Comparison of ENCODE assay signal across 8 mouse cellular contexts in genomic region chr11:120259792-120260768, GRCm38 (mm10). TPM values are rescaled to one million over a fixed set of nuclear protein-coding genes. Genes with fewer than 3 reads are reported as not detected.
DNase-seq lines count a peak whose midpoint lies in the region; ATAC-seq lines count a peak whose summit lies in the region.

No protein-coding gene starts in this region.

- WGBS in heart, embryonic 10.5 days = 76% methylated on average over 25 of the region's 25 CpGs
- 71% methylated on average over 25 of the region's 25 CpGs for WGBS in heart, embryonic 11.5 days (ENCODE audit: insufficient replicate concordance)
- WGBS in hindbrain, embryonic 13.5 days = 52% methylated on average over 25 of the region's 25 CpGs
- WGBS in lung, embryonic 15.5 days = 54% methylated on average over 25 of the region's 25 CpGs

- ATAC-seq in heart, embryonic 11.5 days (replicated peaks; ENCODE audit: insufficient number of reproducible peaks, low FRiP score, low TSS enrichment) = no peak
- no peak for ATAC-seq in hindbrain, embryonic 13.5 days (ENCODE audit: low FRiP score)
- ATAC-seq in lung, embryonic 15.5 days (ENCODE audit: borderline replicate concordance, extremely low read depth, low FRiP score, low TSS enrichment) = no peak
- ATAC-seq in megakaryocyte-erythroid progenitor cell, adult 5-6 weeks (replicated peaks; ENCODE audit: low FRiP score, low TSS enrichment, poor library complexity, severe bottlenecking) = no peak

- H3K9ac ChIP-seq in heart, embryonic 11.5 days (ENCODE audit: low read depth, low read length) = no peak overlapping the region
- peak overlapping the region; percentile 40 for H3K9ac ChIP-seq in hindbrain, embryonic 13.5 days
- no peak overlapping the region for H3K9ac ChIP-seq in lung, embryonic 15.5 days

- no peak for DNase-seq in heart, embryonic 10.5 days (ENCODE audit: low spot score)
- peak; percentile 65 for DNase-seq in cerebellum, postnatal 14 days
- no peak for DNase-seq in spleen, adult 18-20 months
- no peak for DNase-seq in thymus, adult 18-20 months

- peak overlapping the region; percentile 48; the same call in 1 of the 2 replicates for H3K27ac ChIP-seq in heart, embryonic 10.5 days
- no peak overlapping the region for H3K27ac ChIP-seq in heart, embryonic 11.5 days (ENCODE audit: low read depth, low read length)
- peak overlapping the region; percentile 53 for H3K27ac ChIP-seq in hindbrain, embryonic 13.5 days
- peak overlapping the region; percentile 42 for H3K27ac ChIP-seq in lung, embryonic 15.5 days

- no peak overlapping the region for H3K4me3 ChIP-seq in heart, embryonic 10.5 days
- H3K4me3 ChIP-seq in heart, embryonic 11.5 days (ENCODE audit: low read depth, low read length) = no peak overlapping the region
- 0 out of 2 replicates have a peak overlapping the region, but pooled peaks have one; percentile 1 for H3K4me3 ChIP-seq in hindbrain, embryonic 13.5 days
- H3K4me3 ChIP-seq in lung, embryonic 15.5 days = no peak overlapping the region

- no peaks in the 10 kb centered on the region for H3K9me3 ChIP-seq in heart, embryonic 10.5 days
- H3K9me3 ChIP-seq in heart, embryonic 11.5 days (replicated peaks; ENCODE audit: control insufficient read depth, low read length) = no peaks in the 10 kb centered on the region
- H3K9me3 ChIP-seq in hindbrain, embryonic 13.5 days = no peaks in the 10 kb centered on the region
- H3K9me3 ChIP-seq in lung, embryonic 15.5 days = no peaks in the 10 kb centered on the region

- peaks cover 29% of the 10 kb centered on the region for H3K36me3 ChIP-seq in heart, embryonic 10.5 days
- 0 out of 2 replicates have a peak, but pooled peaks cover 3% of the 10 kb centered on the region for H3K36me3 ChIP-seq in heart, embryonic 11.5 days (ENCODE audit: control insufficient read depth, insufficient read depth, low read length)
- peaks cover 8% of the 10 kb centered on the region for H3K36me3 ChIP-seq in hindbrain, embryonic 13.5 days
- H3K36me3 ChIP-seq in lung, embryonic 15.5 days = no peaks in the 10 kb centered on the region

- peaks cover 92% of the 10 kb centered on the region for H3K4me1 ChIP-seq in heart, embryonic 10.5 days
- peaks cover 54% of the 10 kb centered on the region for H3K4me1 ChIP-seq in heart, embryonic 11.5 days (ENCODE audit: control insufficient read depth, insufficient read depth, low read length)
- H3K4me1 ChIP-seq in hindbrain, embryonic 13.5 days (replicated peaks) = peaks cover 99% of the 10 kb centered on the region
- peaks cover 93% of the 10 kb centered on the region for H3K4me1 ChIP-seq in lung, embryonic 15.5 days

- no peaks in the 10 kb centered on the region for H3K27me3 ChIP-seq in heart, embryonic 10.5 days (ENCODE audit: insufficient read depth, poor library complexity, severe bottlenecking)
- H3K27me3 ChIP-seq in heart, embryonic 11.5 days (ENCODE audit: control insufficient read depth, insufficient read depth, low read length) = no peaks in the 10 kb centered on the region
- H3K27me3 ChIP-seq in hindbrain, embryonic 13.5 days = 0 out of 2 replicates have a peak, but pooled peaks cover 20% of the 10 kb centered on the region
- H3K27me3 ChIP-seq in lung, embryonic 15.5 days = no peaks in the 10 kb centered on the region; the same call in 1 of the 2 replicates

- no peak overlapping the region for H3K4me2 ChIP-seq in heart, embryonic 11.5 days
- peak overlapping the region; percentile 29 for H3K4me2 ChIP-seq in hindbrain, embryonic 13.5 days
- H3K4me2 ChIP-seq in lung, embryonic 15.5 days = no peak overlapping the region

RNA-seq across cellular contexts. Expression of gene Bahcc1, which starts 27.3 kb away (rescaled TPM):
- 7.7 and 12.9 TPM in 2 replicates for polyA plus RNA-seq in heart, embryonic 10.5 days (2016; fragmentation: Nextera tagmentation; extraction: Ambion mirVana)
- 7.0 and 9.1 TPM in 2 replicates for polyA plus RNA-seq in heart, embryonic 11.5 days (2014; fragmentation: Nextera tagmentation; extraction: Ambion mirVana)
- polyA plus RNA-seq in hindbrain, embryonic 13.5 days (2015; fragmentation: Nextera tagmentation; extraction: Ambion mirVana) = 13.6 and 17.0 TPM in 2 replicates
- polyA plus RNA-seq in lung, embryonic 15.5 days (2015; fragmentation: Nextera tagmentation; extraction: Ambion mirVana) = 8.7 and 9.2 TPM in 2 replicates
- 25.6 and 30.1 TPM in 2 replicates for total RNA-seq in megakaryocyte-erythroid progenitor cell, adult 5-6 weeks (2014; fragmentation: Nextera tagmentation)
- 6.7 and 7.0 TPM in 2 replicates for total RNA-seq in megakaryocyte-erythroid progenitor cell, adult 5-6 weeks (2017)

Comparison
In these comparisons a context has a peak if more than half of its experiments do, and no peak if none do; other contexts are left out.
1. DNase-seq: peak in cerebellum, postnatal 14 days (2 of 2); none in heart, embryonic 10.5 days (single experiment), spleen, adult 18-20 months (0 of 2) and thymus, adult 18-20 months (0 of 2).